Mouse (Mus musculus) right cerebral cortex, postnatal 10 days (tissue): ENCODE data around the gene Arf4.
"Not testable (repeated sequence)": the region's sequence is repeated elsewhere in the genome, so short reads cannot be mapped to it uniquely, and the experiment has no call there.

Experiments used
- DNase-seq, 2 experiments: peaks; one replicate each; pipeline ENCODE4 v3.0.0; 2021; ENCODE audit warnings: low spot score in 2 of 2

Gene Arf4

DNA sequence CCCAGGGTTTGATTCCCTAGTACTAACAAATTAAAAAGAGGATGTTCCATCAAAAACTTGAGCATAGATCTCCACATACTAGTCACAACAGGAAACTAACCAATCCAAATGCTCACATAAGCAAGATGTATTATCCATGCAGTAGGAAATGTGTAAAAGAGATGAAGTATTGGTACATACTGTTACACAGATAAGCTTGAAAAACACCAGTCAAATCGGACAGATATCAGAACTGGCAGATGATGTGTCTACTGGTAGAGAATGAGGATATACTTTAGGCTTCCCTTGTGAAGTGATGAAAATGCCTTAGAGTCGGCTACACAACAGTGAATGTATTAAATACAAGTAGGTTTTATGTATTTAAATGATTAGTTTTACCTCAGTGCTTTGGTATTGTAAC lies 24.6 kb downstream of the Arf4 start:
- DNase-seq = no peak

DNA sequence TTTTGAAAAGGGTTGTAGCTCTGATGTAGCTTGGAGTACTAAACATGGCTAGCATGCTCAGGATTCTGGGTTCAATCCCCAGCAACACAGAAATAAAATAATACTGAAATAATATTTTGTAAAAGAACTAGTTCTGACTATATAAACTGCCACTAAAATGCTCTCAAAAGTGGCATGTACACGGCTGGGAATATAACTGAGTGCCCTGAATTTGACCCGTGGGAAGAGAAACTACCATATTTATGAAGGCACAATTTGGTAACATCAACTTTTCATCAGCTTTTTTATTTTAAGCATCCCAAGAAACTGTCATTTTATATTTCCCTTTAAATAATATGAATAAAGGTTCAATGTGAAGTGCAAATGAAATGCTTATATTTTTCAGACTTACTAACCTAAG lies 26.0 kb downstream of the Arf4 start:
- no peak for DNase-seq

GRCm38 (mm10) chr14:26667991-26668370 lies 30.1 kb downstream of the Arf4 start:
- DNase-seq = no peak

DNA sequence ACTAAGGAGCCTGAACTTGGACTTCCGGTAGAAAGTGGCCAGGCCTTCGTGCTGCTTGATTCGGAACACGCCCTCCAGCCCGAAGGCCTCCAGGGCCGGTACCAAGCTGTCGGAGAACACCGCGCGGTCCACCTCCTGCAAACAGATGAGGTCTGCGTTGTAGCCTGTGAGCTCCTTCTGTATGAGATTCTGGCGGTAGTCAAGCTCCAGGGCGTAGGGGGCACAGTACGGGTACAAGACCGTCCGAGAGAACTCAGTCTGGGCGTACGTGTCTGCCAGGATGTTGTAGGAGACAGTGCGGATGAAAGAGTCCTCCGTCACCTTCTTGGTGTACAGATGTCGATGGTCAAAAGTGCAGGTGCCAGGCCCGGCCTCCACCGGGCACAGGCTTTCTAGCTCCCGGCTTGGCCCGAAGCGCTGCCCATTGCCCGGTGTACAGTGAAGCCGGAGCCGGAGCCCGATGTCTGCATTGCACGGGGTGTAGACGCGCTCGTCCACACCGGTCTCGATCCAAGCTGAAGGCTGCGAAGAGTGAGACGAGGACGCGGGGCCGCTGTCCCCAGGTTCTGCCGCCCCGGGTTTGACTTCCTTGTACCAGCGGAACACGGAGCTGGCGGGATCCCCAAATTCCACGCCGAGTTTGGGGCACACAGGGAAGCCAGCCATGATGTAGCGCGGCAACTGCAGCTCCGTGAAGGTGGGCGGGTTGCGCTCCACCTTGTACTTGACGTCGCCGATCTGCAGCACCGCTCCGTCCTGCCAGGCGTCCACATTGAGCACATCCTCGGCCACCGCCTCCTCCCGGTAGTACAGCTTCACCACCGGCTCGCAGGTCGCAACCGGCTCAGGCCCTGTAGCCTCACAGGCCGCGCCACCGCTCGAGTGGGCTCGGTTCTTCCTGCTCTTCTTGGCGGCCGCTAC lies 30.8 kb downstream of the Arf4 start:
- peak; percentile 57 to 65 for DNase-seq

DNA sequence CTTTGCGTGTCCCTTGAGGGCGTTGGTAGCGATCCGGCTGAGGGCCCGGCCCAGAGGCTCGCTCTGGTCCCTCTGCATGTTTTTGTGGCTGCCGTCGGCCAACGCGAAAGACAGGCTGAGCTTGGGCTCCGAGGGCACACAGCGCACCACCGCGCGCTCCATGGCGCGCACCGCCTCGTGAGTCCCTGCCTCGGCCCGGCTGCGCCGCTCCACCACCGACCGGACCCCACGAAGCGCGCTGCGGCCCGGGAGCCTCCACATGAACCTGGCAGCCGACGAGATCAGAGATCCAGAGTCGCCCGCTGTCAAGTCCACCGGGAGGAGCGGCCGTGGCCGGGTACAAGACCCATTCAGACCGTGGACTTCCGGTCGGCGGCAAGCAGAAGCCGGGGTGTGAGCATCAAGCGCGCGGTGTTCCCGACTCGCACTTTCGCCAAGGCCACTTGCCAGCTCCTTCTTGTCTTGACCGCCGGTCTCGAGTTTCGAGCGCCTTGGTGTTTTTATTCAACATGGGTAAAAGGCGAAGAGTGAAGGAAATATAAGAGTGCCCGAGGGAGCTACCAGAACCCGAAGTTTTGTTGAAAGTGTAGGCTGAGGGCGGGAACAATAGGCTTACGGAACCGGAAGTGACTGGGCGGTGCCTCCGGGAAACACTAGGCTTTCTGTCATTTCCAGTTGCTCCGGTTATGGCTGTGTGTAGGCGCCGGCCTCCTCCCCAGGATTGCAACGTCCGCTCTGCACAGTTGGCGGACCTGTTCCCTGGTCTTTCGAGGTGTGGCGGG lies 31.6 kb downstream of the Arf4 start, which contains the start of gene Pde12:
TSS of gene Pde12 (minus strand) at position 592 of the 782 bp plus-strand sequence.
- DNase-seq = peak; percentile 88 to 94

GRCm38 (mm10) chr14:26670964-26671363 lies 33.1 kb downstream of the Arf4 start:
- no peak for DNase-seq

GRCm38 (mm10) chr14:26671870-26672615 lies 34.2 kb downstream of the Arf4 start:
- not testable (repeated sequence) for DNase-seq

- DNase-seq = not testable (repeated sequence)
Observed at GRCm38 (mm10) chr14:26674476-26675169, 36.7 kb downstream of the Arf4 start.

- peak in 1 of 2 experiments; percentile 31 for DNase-seq
Observed at GRCm38 (mm10) chr14:26675371-26675770, 37.5 kb downstream of the Arf4 start.

DNA sequence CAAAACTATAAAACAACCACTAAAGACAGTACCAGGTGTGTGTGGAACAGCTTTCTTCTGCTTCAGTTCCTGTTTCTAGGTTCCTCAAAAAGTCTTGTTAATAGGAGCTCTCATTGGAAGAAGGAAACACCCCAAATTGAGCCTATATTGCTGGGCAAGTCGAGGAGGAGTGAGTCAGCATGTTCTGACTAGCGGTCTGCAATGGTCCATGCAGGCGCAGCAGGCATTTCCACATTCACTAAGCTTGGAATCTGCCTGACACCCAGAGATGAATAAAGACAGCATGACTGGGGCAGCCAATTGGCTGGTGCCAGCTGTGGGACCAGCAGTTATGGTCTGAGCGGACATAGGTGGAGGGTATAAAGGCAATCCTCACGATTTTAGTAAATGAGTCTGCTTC lies 37.9 kb downstream of the Arf4 start:
- DNase-seq = no peak

GRCm38 (mm10) chr14:26690727-26691126 lies 52.9 kb downstream of the Arf4 start:
- no peak for DNase-seq

DNA sequence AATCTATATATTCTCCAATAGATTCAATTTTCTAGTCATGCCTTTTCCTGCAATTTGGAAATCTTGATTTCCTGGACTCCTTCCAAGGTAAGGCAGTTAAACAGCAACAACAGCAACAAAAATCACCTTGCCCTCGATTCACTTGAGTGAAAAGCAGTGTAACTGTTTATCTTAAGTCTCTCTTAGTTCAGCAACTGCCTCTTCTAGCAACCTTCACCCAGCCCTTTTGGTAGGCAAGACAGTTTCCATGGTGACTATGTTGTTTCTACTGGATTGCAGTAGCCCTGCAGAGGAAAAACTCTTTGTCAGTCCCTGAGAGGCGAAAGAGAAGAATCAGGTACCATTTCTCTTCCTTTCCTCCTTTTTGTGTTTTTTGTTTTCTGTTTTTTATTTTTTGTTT lies 53.5 kb downstream of the Arf4 start:
- DNase-seq = no peak

- no peak for DNase-seq
Observed at GRCm38 (mm10) chr14:26692974-26693373, 55.1 kb downstream of the Arf4 start, which contains the start of gene Dnah12. Dnah12 (plus strand) TSS chr14:26693274.

DNA sequence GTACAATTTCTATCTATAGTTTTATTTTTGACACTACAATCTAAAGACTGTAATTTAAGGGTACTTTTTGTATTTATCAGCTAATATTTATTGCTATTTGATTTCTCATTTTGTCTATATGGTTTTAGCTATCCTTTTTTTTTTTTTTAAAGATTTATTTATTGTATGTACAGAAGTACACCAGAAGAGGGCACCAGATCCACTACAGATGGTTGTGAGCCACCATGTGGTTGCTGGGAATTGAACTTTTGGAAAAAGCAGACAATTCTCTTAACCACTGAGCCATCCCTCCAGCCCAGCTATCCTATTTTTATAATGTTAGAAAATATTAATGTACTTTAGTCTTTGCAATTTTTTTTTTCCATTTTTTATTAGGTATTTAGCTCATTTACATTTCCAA lies 60.0 kb downstream of the Arf4 start:
- DNase-seq = no peak

DNA sequence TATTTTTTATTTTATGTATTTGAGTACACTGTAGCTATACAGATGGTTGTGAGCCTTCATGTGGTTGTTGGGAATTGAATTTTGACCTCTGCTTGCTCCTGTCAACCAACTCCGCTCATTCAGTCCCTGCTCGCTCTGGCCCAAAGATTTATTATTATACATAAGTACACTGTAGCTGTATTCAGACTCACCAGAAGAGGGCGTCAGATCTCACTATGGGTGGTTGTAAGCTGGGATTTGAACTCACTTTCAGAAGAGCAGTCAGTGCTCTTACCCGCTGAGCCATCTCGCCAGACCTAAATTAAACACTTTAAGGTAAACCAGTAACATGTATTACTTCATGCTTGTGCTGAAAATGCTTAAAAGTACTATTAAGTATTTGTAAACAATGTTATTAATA lies 67.4 kb downstream of the Arf4 start:
- not testable (repeated sequence) for DNase-seq
